Mouse (Mus musculus) liver, adult (tissue): ENCODE measurements around the gene Ccdc9b.

Source experiments
- GATA4 ChIP-seq: IDR thresholded peaks from 2 replicates; pipeline ENCODE4 v1.6.1; 2014; ENCODE audit warnings: mild to moderate bottlenecking, low read length; ENCODE audit not compliant: insufficient replicate concordance

Ccdc9b gene

DNA sequence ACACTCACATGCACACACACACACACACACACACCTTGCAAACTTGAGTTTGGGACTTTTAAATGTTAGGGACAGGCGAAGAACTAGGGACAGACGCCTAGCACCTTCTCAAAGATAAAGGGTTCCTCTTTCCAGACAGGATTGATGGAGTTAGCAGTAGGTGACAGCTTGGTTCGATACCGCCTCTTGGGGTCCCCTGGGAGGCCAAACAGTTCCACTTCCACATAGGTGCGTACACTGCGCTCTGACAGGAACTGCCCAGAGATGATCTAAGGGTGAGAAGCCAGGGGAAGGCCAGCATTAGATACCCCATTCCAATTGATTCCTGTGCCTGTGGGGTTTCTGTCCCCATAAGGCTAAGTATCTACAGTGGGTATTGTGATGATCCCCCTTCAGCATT is 48.8 kb downstream of the Ccdc9b start:
- no peak for TF ChIP-seq GATA4

DNA sequence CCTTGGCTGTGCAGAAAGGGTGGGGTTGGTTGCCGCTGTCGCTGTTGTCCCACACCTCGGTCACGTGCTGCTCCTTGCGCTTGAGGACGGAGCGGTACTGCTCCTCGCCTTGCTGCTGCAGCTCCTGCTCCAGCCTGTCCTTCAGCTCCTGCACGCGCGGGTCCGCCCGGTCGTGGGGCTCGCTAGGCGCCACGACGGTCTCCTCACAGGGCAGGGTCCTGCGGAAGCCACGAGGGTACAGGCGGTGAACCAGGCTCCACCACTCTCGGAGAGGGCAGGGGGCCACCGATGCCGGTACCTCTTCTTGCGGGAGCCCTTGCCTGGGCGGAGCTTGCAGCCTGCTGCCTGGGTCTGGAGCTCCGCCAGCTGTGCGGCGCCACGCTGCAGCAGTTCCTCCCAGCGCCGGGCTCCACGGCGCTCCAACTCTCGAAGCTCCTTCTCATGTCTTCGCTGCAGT is 51.4 kb downstream of the Ccdc9b start:
- TF ChIP-seq GATA4 = no peak

DNA sequence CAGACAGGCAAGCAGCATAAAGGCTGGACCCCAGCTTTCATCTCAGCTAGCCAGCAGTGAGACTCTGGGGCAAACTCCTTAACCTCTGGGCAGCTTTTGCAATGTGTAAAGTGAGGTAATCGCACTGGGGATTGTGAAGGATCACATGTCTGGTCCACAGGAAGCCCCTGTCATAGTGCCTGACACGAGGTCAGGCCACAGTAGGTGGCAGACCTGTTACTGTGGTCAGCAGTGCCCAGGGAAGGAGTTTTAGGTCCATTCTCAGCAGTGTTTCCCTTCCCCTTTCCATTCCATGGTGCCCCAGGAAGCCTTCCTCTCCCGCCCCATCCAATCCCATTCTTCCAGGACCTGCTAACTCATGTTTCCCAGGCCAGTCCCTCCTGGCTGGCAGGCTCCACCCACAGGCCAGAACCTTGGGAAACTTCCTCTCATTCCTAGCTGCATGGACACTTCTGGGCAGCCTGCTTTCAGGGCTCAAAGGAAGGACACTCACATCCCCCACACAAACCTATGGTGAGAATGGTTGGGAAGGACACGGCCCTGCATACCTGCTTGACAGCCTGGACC is 52.7 kb downstream of the Ccdc9b start:
- no peak for TF ChIP-seq GATA4

DNA sequence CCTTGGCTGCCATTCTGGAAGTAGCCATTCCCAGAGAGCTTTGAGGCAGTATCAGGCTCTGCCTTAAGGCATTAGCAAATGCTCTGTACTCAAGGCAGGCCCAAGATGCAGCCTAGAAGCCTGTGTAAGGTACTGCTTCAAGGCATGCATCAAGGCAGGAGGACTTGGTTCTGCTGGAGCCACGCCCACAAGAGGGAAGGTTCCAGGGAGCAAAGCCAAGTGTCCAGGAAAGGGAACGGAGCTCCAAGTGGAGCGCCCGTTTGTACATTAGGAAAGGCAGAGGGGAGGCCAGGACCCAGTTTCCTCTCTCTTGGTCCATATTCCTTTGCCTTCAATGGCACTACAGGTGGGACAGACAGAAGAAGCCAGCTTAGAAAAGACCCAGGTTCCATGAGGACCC is 54.0 kb downstream of the Ccdc9b start:
- no peak for TF ChIP-seq GATA4

DNA sequence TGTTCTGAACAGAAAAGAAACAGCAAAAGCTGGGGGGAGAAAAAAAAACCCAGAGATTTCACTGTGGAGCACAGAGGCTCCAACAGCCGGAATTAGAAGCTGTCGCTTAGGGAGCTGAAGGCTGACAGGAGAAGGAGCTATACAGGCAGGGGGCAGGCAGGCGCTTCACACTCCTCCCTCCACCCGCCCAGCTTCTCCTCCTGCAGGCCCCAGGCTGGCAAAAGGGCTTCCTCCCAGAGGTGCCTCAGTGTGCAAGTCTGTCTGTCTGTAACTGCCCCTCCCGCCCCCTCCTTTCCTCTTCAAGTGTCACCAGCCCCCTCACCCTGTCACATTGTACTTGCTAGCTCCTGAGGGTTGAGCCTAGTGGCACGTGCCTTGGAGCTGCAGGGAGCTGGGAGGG is 56.0 kb downstream of the Ccdc9b start:
- no peak for TF ChIP-seq GATA4
